Mouse (Mus musculus) cerebellum, adult 2 months (tissue): ENCODE results near the gene Mpdu1. TPM values are rescaled to one million over a fixed set of nuclear protein-coding genes. Genes with fewer than 3 reads are reported as not detected.
A peak's percentile ranks its signal among the peaks of the same experiment; 100 is the strongest.

Source experiments
- DNase-seq, 2 experiments: peaks; one replicate each; pipeline ENCODE4 v3.0.0; 2021
- H3K27ac ChIP-seq: fragments of 200-500 bp; 2 replicates; pipeline ENCODE4 v1.5.1; 2012; ENCODE audit warnings: low read length, control low read depth, inconsistent platforms; ENCODE audit not compliant: insufficient read depth
- H3K27me3 ChIP-seq: fragments of 200-500 bp; 2 replicates; pipeline ENCODE4 v1.6.1; 2012; ENCODE audit warnings: inconsistent platforms, mild to moderate bottlenecking, low read length, moderate library complexity; ENCODE audit not compliant: control insufficient read depth, insufficient read depth
- H3K4me1 ChIP-seq: fragments of 200-500 bp; 2 replicates; pipeline ENCODE4 v1.6.1; 2011; ENCODE audit warnings: low read length; ENCODE audit not compliant: control insufficient read depth, insufficient read depth
- H3K4me3 ChIP-seq: fragments of 200-500 bp; replicated peaks from 2 replicates; pipeline ENCODE3; 2011; ENCODE audit warnings: mild to moderate bottlenecking, low read depth, low read length, control low read depth; ENCODE audit not compliant: insufficient read depth
- CTCF ChIP-seq: fragments of 200-500 bp; IDR thresholded peaks from 2 replicates; pipeline ENCODE4 v1.5.1; 2011; ENCODE audit warnings: low read depth, mild to moderate bottlenecking, control low read depth, low read length, moderate library complexity, borderline replicate concordance; ENCODE audit not compliant: insufficient read depth
- POLR2A ChIP-seq: fragments of 200-500 bp; IDR thresholded peaks from 2 replicates; pipeline ENCODE4 v1.6.1; 2011; ENCODE audit warnings: low read length, control low read depth, borderline replicate concordance; ENCODE audit not compliant: insufficient read depth
- WGBS: fragments of 180-500 bp; shearing (Covaris S2); methylation state at CpG from one replicate; pipeline ENCODE4 v1.1.7; 2018; 5-methylcytosine and 5-hydroxymethylcytosine counted together
- polyA plus RNA-seq: library from polyadenylated mRNA; depleted of rRNA; stranded (reverse); fragments of >200 nt; gene quantifications from 2 replicates; pipeline ENCODE4 v1.2.3, GENCODE M21; 2012; rRNA removed

Gene Mpdu1
- 115 and 120 TPM in 2 replicates for polyA plus RNA-seq

- H3K4me1 ChIP-seq: 0 out of 2 replicates have a peak, but pooled peaks cover 3% of the 10 kb centered on the region
- peak; percentile 94 to 97 for DNase-seq
- peak within 1 kb of the TSS; percentile 93 for H3K27ac ChIP-seq
- WGBS: under 1% methylated on average over 48 of the region's 48 CpGs
- peak; percentile 74; the same call in 1 of the 2 replicates for TF ChIP-seq POLR2A
- peak; percentile 18; the same call in 1 of the 2 replicates for TF ChIP-seq CTCF
- peak within 1 kb of the TSS; percentile 85 for H3K4me3 ChIP-seq
- no peaks in the 10 kb centered on the region for H3K27me3 ChIP-seq
Observed at GRCm38 (mm10) chr11:69662213-69662966, at the start of gene Mpdu1. TSS of gene Mpdu1 (minus strand) at chr11:69662642.

GRCm38 (mm10) chr11:69711082-69711481 lies 48.6 kb upstream of the Mpdu1 start:
- no peak for DNase-seq
- Histone ChIP-seq H3K4me3 (no peak overlapping the region), H3K27me3 (no peaks in the 10 kb centered on the region), H3K27ac (no peak overlapping the region), H3K4me1 (peaks cover 34% of the 10 kb centered on the region)
- TF ChIP-seq CTCF: no peak
- no peak for TF ChIP-seq POLR2A
- 97% methylated on average over 2 of the region's 2 CpGs for WGBS

DNA sequence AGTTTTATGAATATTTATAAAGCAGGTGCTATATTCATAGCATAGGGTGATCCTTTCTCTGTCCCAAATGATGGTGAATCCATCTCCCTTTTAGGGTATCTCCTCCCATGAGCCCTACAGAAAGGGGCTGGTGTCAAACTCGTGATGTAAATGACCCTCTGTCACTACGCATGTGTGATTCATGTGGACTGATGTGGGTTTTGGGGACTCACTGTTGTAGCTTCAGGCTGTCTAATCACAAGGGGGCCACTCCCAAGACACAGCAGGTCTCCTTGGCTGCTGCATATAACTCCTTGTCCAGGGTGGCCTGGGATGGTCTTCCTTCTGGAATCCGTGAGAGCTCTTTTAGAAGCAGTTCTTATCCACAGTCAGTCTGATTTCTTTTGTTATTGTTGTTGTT lies 48.0 kb upstream of the Mpdu1 start:
- Histone ChIP-seq H3K4me1 (peaks cover 34% of the 10 kb centered on the region), H3K4me3 (no peak overlapping the region), H3K27ac (no peak overlapping the region), H3K27me3 (no peaks in the 10 kb centered on the region)
- TF ChIP-seq CTCF (no peak), POLR2A (no peak)
- 74% methylated on average over 3 of the region's 3 CpGs for WGBS
- DNase-seq: no peak

DNA sequence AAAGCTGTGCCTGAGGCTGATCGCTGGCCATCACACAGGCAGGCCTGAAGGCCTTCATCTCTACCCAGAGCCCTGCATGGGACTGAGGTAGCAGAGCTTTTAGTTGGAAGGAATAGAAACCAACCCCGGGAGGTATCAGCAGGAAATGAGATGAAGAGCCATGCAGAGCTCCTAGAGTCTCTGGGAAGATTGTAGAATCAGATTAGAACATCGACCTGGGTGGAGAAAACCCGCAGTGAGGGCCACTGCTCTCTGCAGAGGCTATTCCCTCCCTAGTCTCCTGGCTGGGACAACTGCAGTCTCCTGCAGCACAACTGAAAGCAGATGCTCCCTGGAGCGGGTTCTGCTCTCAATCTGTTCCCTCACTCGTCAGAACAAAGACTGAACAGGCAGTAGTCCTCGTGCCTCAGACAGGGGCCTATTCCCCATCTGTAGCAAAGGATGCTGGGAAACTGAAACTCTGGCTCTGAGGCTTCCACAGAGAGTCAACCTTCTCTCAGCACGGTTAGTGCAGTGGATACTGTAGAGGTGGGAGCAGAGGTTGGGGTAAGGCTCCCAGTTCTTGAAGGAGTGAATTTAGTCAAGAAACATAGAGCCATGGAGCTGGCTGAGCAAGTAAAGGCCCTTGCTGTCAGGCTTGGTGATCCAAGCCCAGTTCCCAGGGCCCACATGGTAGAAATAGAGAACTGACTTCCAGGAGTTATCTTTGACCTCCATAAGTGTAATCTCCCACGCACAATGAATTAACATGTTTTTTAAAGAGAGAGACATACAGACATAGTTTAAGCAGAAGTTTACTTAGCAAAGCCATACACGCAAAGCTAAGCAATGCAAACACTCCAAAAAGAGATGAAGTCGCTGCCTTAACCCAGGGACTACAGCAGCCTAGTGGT lies 47.4 kb upstream of the Mpdu1 start:
- peak in 1 of 2 experiments; percentile 29 for DNase-seq
- no peaks in the 10 kb centered on the region for H3K27me3 ChIP-seq
- 40% methylated on average over 11 of the region's 11 CpGs for WGBS
- TF ChIP-seq CTCF: no peak
- TF ChIP-seq POLR2A: no peak
- H3K27ac ChIP-seq: peak overlapping the region; percentile 76
- H3K4me3 ChIP-seq: no peak overlapping the region
- H3K4me1 ChIP-seq: peaks cover 34% of the 10 kb centered on the region

DNA sequence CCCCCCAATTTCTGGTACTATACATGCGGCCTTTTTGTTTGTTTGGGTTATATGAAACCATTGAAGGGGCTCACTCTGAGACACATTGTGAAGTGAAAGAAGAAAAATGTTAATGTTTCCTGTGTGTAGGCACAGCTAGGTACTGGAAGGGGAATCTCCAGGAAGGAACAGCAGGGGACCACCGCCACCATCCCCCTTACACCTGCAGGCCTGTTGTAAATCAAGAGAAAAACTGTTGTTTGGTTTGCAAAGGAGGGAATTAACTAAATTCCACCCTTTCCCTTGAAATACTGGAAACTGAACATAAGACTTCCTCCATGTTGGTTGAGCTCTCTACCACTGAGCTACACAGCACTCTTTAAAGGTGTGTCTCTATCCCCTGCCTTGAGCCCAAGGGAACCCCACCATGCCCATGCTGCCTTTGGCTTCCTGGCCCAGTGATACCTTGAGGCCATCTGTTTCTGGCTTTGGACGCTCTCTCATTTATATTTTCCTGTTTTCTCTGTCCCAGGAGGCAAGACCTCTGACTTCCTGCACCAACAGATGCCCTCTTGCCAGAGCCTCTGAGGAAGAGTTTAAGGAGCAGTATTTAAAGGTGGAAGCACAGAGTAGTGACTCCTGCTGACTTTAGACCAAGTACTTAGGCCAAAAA lies 46.3 kb upstream of the Mpdu1 start:
- H3K27me3 ChIP-seq: no peaks in the 10 kb centered on the region
- H3K4me3 ChIP-seq: no peak overlapping the region
- peaks cover 34% of the 10 kb centered on the region for H3K4me1 ChIP-seq
- TF ChIP-seq CTCF (no peak), POLR2A (no peak)
- peak overlapping the region; percentile 47 for H3K27ac ChIP-seq
- WGBS: 69% methylated on average over 3 of the region's 3 CpGs
- peak in 1 of 2 experiments; percentile 64 for DNase-seq

DNA sequence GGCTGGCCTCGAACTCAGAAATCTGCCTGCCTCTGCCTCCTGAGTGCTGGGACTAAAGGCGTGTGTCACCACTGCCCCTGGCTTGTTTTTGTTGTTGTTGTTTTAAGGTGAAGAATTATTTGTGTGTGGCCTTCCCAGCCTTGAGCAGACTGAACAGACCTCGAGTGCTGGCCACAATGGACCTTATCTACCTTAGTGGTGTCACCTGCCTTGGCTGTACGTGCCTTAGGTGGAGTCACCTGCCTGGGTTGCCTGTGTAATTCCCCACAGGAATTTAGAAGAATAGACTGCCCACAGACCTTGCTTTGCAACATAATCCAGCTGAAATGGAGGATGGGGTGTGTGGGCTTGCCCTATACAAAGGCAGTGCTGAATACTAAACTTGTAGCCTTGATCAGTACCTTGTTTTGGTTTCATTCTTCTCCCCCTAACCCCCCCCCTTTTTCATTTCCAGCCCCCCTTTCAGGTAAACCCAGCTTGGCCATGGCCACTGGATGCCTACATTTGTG lies 45.5 kb upstream of the Mpdu1 start:
- 86% methylated on average over 4 of the region's 4 CpGs for WGBS
- TF ChIP-seq POLR2A: no peak
- TF ChIP-seq CTCF: no peak
- Histone ChIP-seq H3K27me3 (no peaks in the 10 kb centered on the region), H3K4me3 (no peak overlapping the region), H3K27ac (0 out of 2 replicates have a peak overlapping the region, but pooled peaks have one; percentile 4), H3K4me1 (peaks cover 34% of the 10 kb centered on the region)
- no peak for DNase-seq

GRCm38 (mm10) chr11:69707480-69707847 lies 45.0 kb upstream of the Mpdu1 start:
- Histone ChIP-seq H3K4me3 (no peak overlapping the region), H3K27me3 (no peaks in the 10 kb centered on the region), H3K4me1 (peaks cover 34% of the 10 kb centered on the region), H3K27ac (peak overlapping the region; percentile 3)
- TF ChIP-seq POLR2A: no peak
- TF ChIP-seq CTCF: no peak
- 50% methylated on average over 4 of the region's 4 CpGs for WGBS
- DNase-seq: no peak
